Mouse (Mus musculus): ENCODE results near the gene Crtc3. TPM values are rescaled to one million over a fixed set of nuclear protein-coding genes. Genes with fewer than 3 reads are reported as not detected.

Crtc3 gene
- polyA plus RNA-seq, 1 experiment from 2014 or later: 17.2 TPM

- H3K9me3 ChIP-seq (ENCODE audit: control insufficient read depth, low read length): no peaks in the 10 kb centered on the region
- no peaks in the 10 kb centered on the region for H3K4me1 ChIP-seq (ENCODE audit: control insufficient read depth, insufficient read depth, low read length)
- H3K27me3 ChIP-seq (ENCODE audit: control insufficient read depth, insufficient read depth, low read length): no peaks in the 10 kb centered on the region
- no peak overlapping the region for H3K27ac ChIP-seq (ENCODE audit: low read depth, low read length)
- WGBS: 68% methylated on average over 8 of the region's 8 CpGs
- no peak overlapping the region for H3K9ac ChIP-seq (replicated peaks; ENCODE audit: low read depth, low read length)
- ATAC-seq (ENCODE audit: low read depth): no peak; the same call in 1 of the 2 replicates
- no peak overlapping the region for H3K4me3 ChIP-seq (ENCODE audit: low read depth, low read length)
- H3K36me3 ChIP-seq (ENCODE audit: control insufficient read depth, insufficient read depth, low read length): no peaks in the 10 kb centered on the region
- no peak overlapping the region for H3K4me2 ChIP-seq (ENCODE audit: low read depth, low read length)
Observed at GRCm38 (mm10) chr7:80628708-80629183, 59.9 kb downstream of the Crtc3 start.

- no peak for ATAC-seq (ENCODE audit: low read depth)
- no peaks in the 10 kb centered on the region for H3K9me3 ChIP-seq (ENCODE audit: control insufficient read depth, low read length)
- WGBS: 90% methylated on average over 5 of the region's 5 CpGs
Observed at GRCm38 (mm10) chr7:80626943-80627342, 61.7 kb downstream of the Crtc3 start.

GRCm38 (mm10) chr7:80625841-80626240 lies 62.8 kb downstream of the Crtc3 start:
- no peak for ATAC-seq (ENCODE audit: low read depth)

More at GRCm38 (mm10) chr7:80626943-80627342, 61.7 kb downstream of the Crtc3 start:
- no peak overlapping the region for H3K4me3 ChIP-seq (ENCODE audit: low read depth, low read length)
- H3K4me1 ChIP-seq (ENCODE audit: control insufficient read depth, insufficient read depth, low read length): no peaks in the 10 kb centered on the region
- H3K9ac ChIP-seq (replicated peaks; ENCODE audit: low read depth, low read length): no peak overlapping the region
- no peaks in the 10 kb centered on the region for H3K36me3 ChIP-seq (ENCODE audit: control insufficient read depth, insufficient read depth, low read length)
- H3K4me2 ChIP-seq (ENCODE audit: low read depth, low read length): no peak overlapping the region
- no peak overlapping the region for H3K27ac ChIP-seq (ENCODE audit: low read depth, low read length)
- H3K27me3 ChIP-seq (ENCODE audit: control insufficient read depth, insufficient read depth, low read length): no peaks in the 10 kb centered on the region

GRCm38 (mm10) chr7:80623276-80623675 lies 65.4 kb downstream of the Crtc3 start:
- no peak overlapping the region for H3K27ac ChIP-seq (ENCODE audit: low read depth, low read length)
- WGBS: 87% methylated on average over 5 of the region's 5 CpGs

More at GRCm38 (mm10) chr7:80625841-80626240, 62.8 kb downstream of the Crtc3 start:
- no peak overlapping the region for H3K4me3 ChIP-seq (ENCODE audit: low read depth, low read length)
- WGBS: 83% methylated on average over 7 of the region's 7 CpGs
- H3K27me3 ChIP-seq (ENCODE audit: control insufficient read depth, insufficient read depth, low read length): no peaks in the 10 kb centered on the region
- no peak overlapping the region for H3K9ac ChIP-seq (replicated peaks; ENCODE audit: low read depth, low read length)
- H3K4me1 ChIP-seq (ENCODE audit: control insufficient read depth, insufficient read depth, low read length): no peaks in the 10 kb centered on the region
- no peak overlapping the region for H3K27ac ChIP-seq (ENCODE audit: low read depth, low read length)
- no peaks in the 10 kb centered on the region for H3K9me3 ChIP-seq (ENCODE audit: control insufficient read depth, low read length)
- H3K36me3 ChIP-seq (ENCODE audit: control insufficient read depth, insufficient read depth, low read length): no peaks in the 10 kb centered on the region
- no peak overlapping the region for H3K4me2 ChIP-seq (ENCODE audit: low read depth, low read length)

GRCm38 (mm10) chr7:80616096-80616495 lies 72.6 kb downstream of the Crtc3 start:
- WGBS: 87% methylated on average over 9 of the region's 9 CpGs
- peaks cover 3% of the 10 kb centered on the region; the same call in 1 of the 2 replicates for H3K36me3 ChIP-seq (ENCODE audit: control insufficient read depth, insufficient read depth, low read length)
- H3K4me1 ChIP-seq (ENCODE audit: control insufficient read depth, insufficient read depth, low read length): no peaks in the 10 kb centered on the region; the same call in 1 of the 2 replicates
- H3K27me3 ChIP-seq (ENCODE audit: control insufficient read depth, insufficient read depth, low read length): no peaks in the 10 kb centered on the region
- H3K4me3 ChIP-seq (ENCODE audit: low read depth, low read length): no peak overlapping the region
- no peak overlapping the region for H3K9ac ChIP-seq (replicated peaks; ENCODE audit: low read depth, low read length)
- H3K4me2 ChIP-seq (ENCODE audit: low read depth, low read length): no peak overlapping the region
- H3K27ac ChIP-seq (ENCODE audit: low read depth, low read length): no peak overlapping the region
- no peaks in the 10 kb centered on the region for H3K9me3 ChIP-seq (ENCODE audit: control insufficient read depth, low read length)
- ATAC-seq (ENCODE audit: low read depth): no peak

More at GRCm38 (mm10) chr7:80623276-80623675, 65.4 kb downstream of the Crtc3 start:
- Histone ChIP-seq H3K4me3 (ENCODE audit: low read depth, low read length) (no peak overlapping the region), H3K9me3 (ENCODE audit: control insufficient read depth, low read length) (no peaks in the 10 kb centered on the region), H3K27me3 (ENCODE audit: control insufficient read depth, insufficient read depth, low read length) (no peaks in the 10 kb centered on the region), H3K4me2 (ENCODE audit: low read depth, low read length) (no peak overlapping the region), H3K4me1 (ENCODE audit: control insufficient read depth, insufficient read depth, low read length) (no peaks in the 10 kb centered on the region), H3K9ac (replicated peaks; ENCODE audit: low read depth, low read length) (no peak overlapping the region), H3K36me3 (ENCODE audit: control insufficient read depth, insufficient read depth, low read length) (no peaks in the 10 kb centered on the region)
- no peak for ATAC-seq (ENCODE audit: low read depth)

GRCm38 (mm10) chr7:80614042-80614441 lies 74.6 kb downstream of the Crtc3 start:
- Histone ChIP-seq H3K36me3 (ENCODE audit: control insufficient read depth, insufficient read depth, low read length) (peaks cover 3% of the 10 kb centered on the region; the same call in 1 of the 2 replicates), H3K4me3 (ENCODE audit: low read depth, low read length) (no peak overlapping the region), H3K9me3 (ENCODE audit: control insufficient read depth, low read length) (no peaks in the 10 kb centered on the region), H3K4me2 (ENCODE audit: low read depth, low read length) (no peak overlapping the region), H3K4me1 (ENCODE audit: control insufficient read depth, insufficient read depth, low read length) (no peaks in the 10 kb centered on the region; the same call in 1 of the 2 replicates), H3K9ac (replicated peaks; ENCODE audit: low read depth, low read length) (no peak overlapping the region), H3K27me3 (ENCODE audit: control insufficient read depth, insufficient read depth, low read length) (no peaks in the 10 kb centered on the region), H3K27ac (ENCODE audit: low read depth, low read length) (no peak overlapping the region)
- no peak for ATAC-seq (ENCODE audit: low read depth)
- 94% methylated on average over 3 of the region's 3 CpGs for WGBS

- Histone ChIP-seq H3K9ac (replicated peaks; ENCODE audit: low read depth, low read length) (no peak overlapping the region), H3K9me3 (ENCODE audit: control insufficient read depth, low read length) (no peaks in the 10 kb centered on the region), H3K36me3 (ENCODE audit: control insufficient read depth, insufficient read depth, low read length) (peaks cover 3% of the 10 kb centered on the region; the same call in 1 of the 2 replicates), H3K27ac (ENCODE audit: low read depth, low read length) (no peak overlapping the region), H3K4me2 (ENCODE audit: low read depth, low read length) (no peak overlapping the region), H3K27me3 (ENCODE audit: control insufficient read depth, insufficient read depth, low read length) (no peaks in the 10 kb centered on the region), H3K4me3 (ENCODE audit: low read depth, low read length) (no peak overlapping the region), H3K4me1 (ENCODE audit: control insufficient read depth, insufficient read depth, low read length) (no peaks in the 10 kb centered on the region; the same call in 1 of the 2 replicates)
- no peak for ATAC-seq (ENCODE audit: low read depth)
- 40% methylated on average over 11 of the region's 11 CpGs for WGBS
Observed at GRCm38 (mm10) chr7:80612191-80612787, 76.4 kb downstream of the Crtc3 start.

GRCm38 (mm10) chr7:80611646-80612045 lies 77.0 kb downstream of the Crtc3 start:
- H3K36me3 ChIP-seq (ENCODE audit: control insufficient read depth, insufficient read depth, low read length): peaks cover 3% of the 10 kb centered on the region; the same call in 1 of the 2 replicates
- no peak for ATAC-seq (ENCODE audit: low read depth)
- H3K4me1 ChIP-seq (ENCODE audit: control insufficient read depth, insufficient read depth, low read length): no peaks in the 10 kb centered on the region; the same call in 1 of the 2 replicates
- no peak overlapping the region for H3K9ac ChIP-seq (replicated peaks; ENCODE audit: low read depth, low read length)
- no peak overlapping the region for H3K4me3 ChIP-seq (ENCODE audit: low read depth, low read length)
- H3K4me2 ChIP-seq (ENCODE audit: low read depth, low read length): no peak overlapping the region
- no peaks in the 10 kb centered on the region for H3K27me3 ChIP-seq (ENCODE audit: control insufficient read depth, insufficient read depth, low read length)
- H3K27ac ChIP-seq (ENCODE audit: low read depth, low read length): no peak overlapping the region
- WGBS: 79% methylated on average over 7 of the region's 7 CpGs
- H3K9me3 ChIP-seq (ENCODE audit: control insufficient read depth, low read length): no peaks in the 10 kb centered on the region

GRCm38 (mm10) chr7:80607503-80607902 lies 81.2 kb downstream of the Crtc3 start:
- Histone ChIP-seq H3K4me3 (ENCODE audit: low read depth, low read length) (no peak overlapping the region), H3K4me1 (ENCODE audit: control insufficient read depth, insufficient read depth, low read length) (no peaks in the 10 kb centered on the region; the same call in 1 of the 2 replicates), H3K27ac (ENCODE audit: low read depth, low read length) (no peak overlapping the region), H3K9me3 (ENCODE audit: control insufficient read depth, low read length) (no peaks in the 10 kb centered on the region), H3K4me2 (ENCODE audit: low read depth, low read length) (no peak overlapping the region), H3K36me3 (ENCODE audit: control insufficient read depth, insufficient read depth, low read length) (0 out of 2 replicates have a peak, but pooled peaks cover 4% of the 10 kb centered on the region), H3K9ac (replicated peaks; ENCODE audit: low read depth, low read length) (no peak overlapping the region), H3K27me3 (ENCODE audit: control insufficient read depth, insufficient read depth, low read length) (no peaks in the 10 kb centered on the region)
- no peak for ATAC-seq (ENCODE audit: low read depth)
- WGBS: 31% methylated on average over 2 of the region's 2 CpGs
